Mouse (Mus musculus) cerebellum, adult 18-20 months (tissue): ENCODE results near the gene Runx2.

Experiments used
- DNase-seq, 2 experiments: peaks; one replicate each; pipeline ENCODE4 v3.0.0; 2021

The Runx2 gene

GRCm38 (mm10) chr17:44709516-44710252 is 104.9 kb downstream of the Runx2 start:
- DNase-seq = no peak

GRCm38 (mm10) chr17:44707956-44708355 is 106.6 kb downstream of the Runx2 start:
- DNase-seq = no peak

- DNase-seq = no peak
Observed at GRCm38 (mm10) chr17:44706531-44706930, 108.1 kb downstream of the Runx2 start.

GRCm38 (mm10) chr17:44702506-44703298 is 111.9 kb downstream of the Runx2 start:
- DNase-seq = no peak

- DNase-seq = no peak
Observed at GRCm38 (mm10) chr17:44701531-44701930, 113.1 kb downstream of the Runx2 start.

- no peak for DNase-seq
Observed at GRCm38 (mm10) chr17:44700326-44700725, 114.3 kb downstream of the Runx2 start.

GRCm38 (mm10) chr17:44697053-44697452 is 117.5 kb downstream of the Runx2 start:
- DNase-seq = no peak

- DNase-seq = no peak
Observed at GRCm38 (mm10) chr17:44693552-44693951, 121.0 kb downstream of the Runx2 start.

GRCm38 (mm10) chr17:44691517-44691916 is 123.1 kb downstream of the Runx2 start:
- DNase-seq = no peak

GRCm38 (mm10) chr17:44690410-44691035 is 124.1 kb downstream of the Runx2 start:
- DNase-seq = no peak

- no peak for DNase-seq
Observed at GRCm38 (mm10) chr17:44688306-44688705, 126.3 kb downstream of the Runx2 start.

GRCm38 (mm10) chr17:44685514-44685913 is 129.1 kb downstream of the Runx2 start:
- DNase-seq = no peak

- no peak for DNase-seq
Observed at GRCm38 (mm10) chr17:44683026-44683425, 131.6 kb downstream of the Runx2 start.

GRCm38 (mm10) chr17:44677782-44678181 is 136.8 kb downstream of the Runx2 start:
- no peak for DNase-seq

- DNase-seq = peak in 1 of 2 experiments; percentile 6
Observed at GRCm38 (mm10) chr17:44672806-44673205, 141.8 kb downstream of the Runx2 start.

- peak; percentile 41 to 45 for DNase-seq
Observed at GRCm38 (mm10) chr17:44671946-44672692, 142.5 kb downstream of the Runx2 start.

- no peak for DNase-seq
Observed at GRCm38 (mm10) chr17:44669985-44670384, 144.6 kb downstream of the Runx2 start.

GRCm38 (mm10) chr17:44667346-44667745 is 147.3 kb downstream of the Runx2 start:
- DNase-seq = no peak

GRCm38 (mm10) chr17:44663872-44664271 is 150.7 kb downstream of the Runx2 start:
- no peak for DNase-seq

GRCm38 (mm10) chr17:44663208-44663607 is 151.4 kb downstream of the Runx2 start:
- DNase-seq = no peak

GRCm38 (mm10) chr17:44662080-44662706 is 152.4 kb downstream of the Runx2 start:
- no peak for DNase-seq

GRCm38 (mm10) chr17:44660121-44660806 is 154.3 kb downstream of the Runx2 start:
- no peak for DNase-seq
